Mouse (Mus musculus) small intestine, adult 2 months (tissue): ENCODE measurements at regions not wholly inside any gene's neighbourhood (a gene's known extent, or its start where the extent isn't known, plus 50 kb on each side); places are given as distances from the start of the nearest gene placed in this dataset.

Experiments used
- CTCF ChIP-seq: fragments of 200-500 bp; IDR thresholded peaks from 2 replicates; pipeline ENCODE4 v1.5.1; 2012; ENCODE audit warnings: low read depth, mild to moderate bottlenecking, control low read depth, inconsistent platforms, low read length, moderate library complexity, mixed read lengths; ENCODE audit not compliant: insufficient replicate concordance, insufficient read length; ENCODE audit errors: extremely low read depth
- POLR2A ChIP-seq: fragments of 200-500 bp; IDR thresholded peaks from 2 replicates; pipeline ENCODE4 v1.6.1; 2012; ENCODE audit warnings: low read depth, mild to moderate bottlenecking, control low read depth, inconsistent platforms, low read length, moderate library complexity

GRCm38 (mm10) chr4:137212846-137213245 lies 64.4 kb upstream of the Wnt4 start:
- no peak for TF ChIP-seq POLR2A
- no peak for TF ChIP-seq CTCF
